Comparison of ENCODE assay signal across 9 mouse cellular contexts in the genomic region with DNA sequence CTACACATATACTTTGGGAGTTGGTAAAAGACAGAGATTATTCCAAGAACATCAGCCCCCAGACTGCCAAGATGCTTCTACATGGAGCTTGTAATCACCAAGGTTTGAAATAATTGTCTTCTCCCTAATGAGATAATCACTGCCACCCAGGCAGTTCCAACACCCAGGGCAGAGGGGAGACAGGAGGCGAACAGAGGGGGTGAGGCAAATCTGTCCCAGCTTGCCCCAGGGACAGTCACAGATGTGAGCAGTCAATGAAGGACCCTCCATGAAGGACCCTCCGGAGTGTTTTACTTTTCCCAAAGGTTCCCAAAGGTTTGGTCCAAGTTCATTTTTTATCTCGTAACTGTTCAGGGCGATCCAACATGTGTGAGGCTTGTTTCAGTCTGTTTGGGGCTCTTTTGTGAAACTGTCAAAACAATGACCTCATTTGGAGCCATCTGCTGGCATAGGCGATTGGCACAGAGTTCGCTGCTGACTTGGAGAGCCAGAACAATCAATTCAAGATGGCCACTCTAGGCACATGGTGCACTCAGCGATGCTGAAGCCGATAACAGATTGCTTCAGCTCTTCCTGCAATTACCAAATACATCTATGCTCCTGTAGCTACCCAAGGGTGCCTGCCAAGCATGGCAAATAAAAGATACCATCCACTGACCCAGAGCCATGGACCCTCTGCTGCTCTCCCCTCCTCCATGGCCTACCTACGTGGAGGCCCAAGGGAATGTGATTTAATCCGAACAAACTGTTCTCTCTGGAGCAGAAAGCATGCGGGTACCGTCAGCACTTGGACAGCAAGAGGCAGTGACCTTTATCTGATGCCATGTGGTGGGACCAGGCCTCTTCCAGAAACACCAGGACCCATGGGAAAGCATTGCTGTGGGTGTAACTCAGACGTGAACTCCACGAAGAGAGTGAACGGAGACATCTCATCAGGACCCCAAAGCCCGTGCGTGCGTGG.
DNase-seq lines count a peak whose midpoint lies in the region; ATAC-seq lines count a peak whose summit lies in the region.
"Had no signal": no experiment of that assay in that cellular context is flagged by ENCODE, and none has a peak within 500 bp of the region (broad histone marks: within the 10 kb centered on the region; RNA-seq: fewer than 3 reads in every experiment).

No protein-coding gene starts in this region.

- H3K27me3 ChIP-seq in midbrain, embryonic 14.5 days (ENCODE audit: control insufficient read depth, insufficient read depth, low read length), result no peaks in the 10 kb centered on the region
- H3K27me3 ChIP-seq in midbrain, embryonic 16.5 days (ENCODE audit: control insufficient read depth, insufficient read depth, low read depth, low read length), result no peaks in the 10 kb centered on the region
- no peaks in the 10 kb centered on the region for H3K27me3 ChIP-seq in liver, embryonic 12.5 days (replicated peaks)

- H3K9me3 ChIP-seq in midbrain, embryonic 14.5 days (ENCODE audit: control insufficient read depth, low read length), result no peaks in the 10 kb centered on the region
- H3K9me3 ChIP-seq in midbrain, embryonic 16.5 days (replicated peaks; ENCODE audit: control insufficient read depth, low read length, poor library complexity, severe bottlenecking), result no peaks in the 10 kb centered on the region
- H3K9me3 ChIP-seq in liver, embryonic 12.5 days (replicated peaks), result no peaks in the 10 kb centered on the region

- H3K4me3 ChIP-seq in midbrain, embryonic 14.5 days (replicated peaks; ENCODE audit: low read depth, low read length), result no peak overlapping the region
- no peak overlapping the region for H3K4me3 ChIP-seq in midbrain, embryonic 16.5 days (ENCODE audit: low read depth, low read length)
- no peak overlapping the region for H3K4me3 ChIP-seq in liver, embryonic 12.5 days

- no peak overlapping the region for H3K27ac ChIP-seq in midbrain, embryonic 14.5 days (replicated peaks; ENCODE audit: low read depth, low read length)
- no peak overlapping the region for H3K27ac ChIP-seq in midbrain, embryonic 16.5 days (ENCODE audit: low read length)
- H3K27ac ChIP-seq in liver, embryonic 12.5 days, result no peak overlapping the region

- WGBS in midbrain, embryonic 14.5 days, result 84% methylated on average over 18 of the region's 18 CpGs
- 77% methylated on average over 18 of the region's 18 CpGs for WGBS in midbrain, embryonic 16.5 days
- 74% methylated on average over 18 of the region's 18 CpGs for WGBS in liver, embryonic 12.5 days (ENCODE audit: insufficient replicate concordance)

- DNase-seq in frontal cortex, postnatal 10 days (ENCODE audit: low spot score in 2 of 2), result no peak
- peak; percentile 20 for DNase-seq in midbrain, embryonic 14.5 days
- peak; percentile 83 for DNase-seq in gonadal fat pad, adult 2 months (ENCODE audit: low read depth)
- peak; percentile 68 for DNase-seq in telencephalon, adult 2 months (ENCODE audit: low read depth, low spot score)
- DNase-seq in right cerebral cortex, postnatal 14 days, result no peak
- DNase-seq: lung, embryonic 14.5 days had no signal

- H3K9ac ChIP-seq in midbrain, embryonic 14.5 days (replicated peaks; ENCODE audit: low read length), result no peak overlapping the region
- no peak overlapping the region for H3K9ac ChIP-seq in midbrain, embryonic 16.5 days (ENCODE audit: low read depth, low read length)
- no peak overlapping the region for H3K9ac ChIP-seq in liver, embryonic 12.5 days
- H3K9ac ChIP-seq: lung, embryonic 14.5 days had no signal

- no peak overlapping the region for H3K4me2 ChIP-seq in midbrain, embryonic 14.5 days (ENCODE audit: low read length)
- no peak overlapping the region for H3K4me2 ChIP-seq in midbrain, embryonic 16.5 days (ENCODE audit: low read length)
- no peak overlapping the region for H3K4me2 ChIP-seq in liver, embryonic 12.5 days
- H3K4me2 ChIP-seq: lung, embryonic 14.5 days had no signal

- H3K36me3 ChIP-seq in midbrain, embryonic 14.5 days (ENCODE audit: control insufficient read depth, insufficient read depth, low read length), result no peaks in the 10 kb centered on the region
- no peaks in the 10 kb centered on the region for H3K36me3 ChIP-seq in midbrain, embryonic 16.5 days (ENCODE audit: control insufficient read depth, insufficient read depth, low read length)
- no peaks in the 10 kb centered on the region for H3K36me3 ChIP-seq in liver, embryonic 12.5 days

- H3K4me1 ChIP-seq in midbrain, embryonic 14.5 days (ENCODE audit: control insufficient read depth, insufficient read depth, low read length), result 0 out of 2 replicates have a peak, but pooled peaks cover 10% of the 10 kb centered on the region
- no peaks in the 10 kb centered on the region for H3K4me1 ChIP-seq in midbrain, embryonic 16.5 days (ENCODE audit: control insufficient read depth, insufficient read depth, low read length)
- H3K4me1 ChIP-seq in liver, embryonic 12.5 days, result no peaks in the 10 kb centered on the region

- 0 out of 2 replicates have a peak, but pooled peaks have one; percentile 41 for ATAC-seq in frontal cortex, adult (ENCODE audit: low TSS enrichment)
- ATAC-seq in midbrain, embryonic 14.5 days (ENCODE audit: low FRiP score, low TSS enrichment), result no peak
- ATAC-seq in midbrain, embryonic 16.5 days, result no peak
- ATAC-seq in liver, embryonic 12.5 days, result no peak

Comparison
In these comparisons a context has a peak if more than half of its experiments do, and no peak if none do; other contexts are left out.
1. DNase-seq: peak in midbrain, embryonic 14.5 days (single experiment), gonadal fat pad, adult 2 months (single experiment) and telencephalon, adult 2 months (single experiment); none in frontal cortex, postnatal 10 days (0 of 2) and right cerebral cortex, postnatal 14 days (single experiment).